Mouse (Mus musculus): ENCODE measurements around the gene Prmt2. TPM values are rescaled to one million over a fixed set of nuclear protein-coding genes. Genes with fewer than 3 reads are reported as not detected.

Prmt2 gene
- polyA plus RNA-seq, 2 experiments, result 3.8 to 4.3 TPM

GRCm38 (mm10) chr10:76255617-76256016 lies 18.0 kb upstream of the Prmt2 start:
- no peak for TF ChIP-seq EP300 (IDR thresholded peaks at IDR 0.05; ENCODE audit: low read depth)
- no peak for TF ChIP-seq CTCF (IDR thresholded peaks at IDR 0.05; ENCODE audit: low read depth)
- no peaks in the 10 kb centered on the region for H3K9me3 ChIP-seq (ENCODE audit: control insufficient read depth, low read length)
- no peaks in the 10 kb centered on the region for H3K27me3 ChIP-seq (ENCODE audit: control insufficient read depth, insufficient read depth, low read length)
- no peak overlapping the region for H3K9ac ChIP-seq (replicated peaks)
- no peak for DNase-seq (ENCODE audit: low read depth in 3 of 3, low spot score in 3 of 3)
- 69% methylated on average over 6 of the region's 6 CpGs for WGBS (ENCODE audit: insufficient replicate concordance)
- no peaks in the 10 kb centered on the region for H3K4me1 ChIP-seq (replicated peaks; ENCODE audit: control insufficient read depth in 2 of 2, insufficient read depth in 2 of 2, low read length in 1 of 2)
- H3K4me3 ChIP-seq (ENCODE audit: insufficient read depth in 1 of 2, low read depth in 2 of 2, low read length in 2 of 2), result no peak overlapping the region
- no peaks in the 10 kb centered on the region for H3K36me3 ChIP-seq (replicated peaks; ENCODE audit: control insufficient read depth, insufficient read depth, low read depth)
- H3K4me2 ChIP-seq (ENCODE audit: low read depth), result no peak overlapping the region
- no peak for ATAC-seq (ENCODE audit: insufficient read depth)
- H3K27ac ChIP-seq, result no peak overlapping the region

DNA sequence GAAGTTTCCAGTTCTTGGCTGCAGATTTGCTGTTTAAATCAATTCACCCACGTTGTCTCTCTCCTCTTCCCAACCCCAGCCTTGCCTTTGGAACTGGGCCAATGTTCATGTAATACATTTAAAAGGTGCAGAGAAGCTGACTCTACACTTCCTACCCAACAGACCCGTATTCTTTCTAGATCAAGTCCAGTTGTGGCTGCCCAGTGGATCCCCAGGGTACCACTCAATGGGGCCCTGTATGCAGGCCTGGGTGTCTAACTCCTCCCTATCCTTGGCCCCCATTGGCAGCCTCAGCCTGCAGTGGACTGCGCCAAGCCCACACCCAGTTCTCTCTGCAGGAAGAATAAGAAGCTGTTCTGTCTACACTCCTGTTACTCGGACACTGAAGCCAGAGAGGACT lies 15.9 kb upstream of the Prmt2 start, which contains the start of gene S100b:
Gene S100b (plus strand): TSS at position 318 of the 400 bp plus-strand sequence.
- H3K9ac ChIP-seq (replicated peaks), result no peak within 1 kb of the TSS
- DNase-seq (ENCODE audit: low read depth in 3 of 3, low spot score in 3 of 3), result no peak
- TF ChIP-seq CTCF (IDR thresholded peaks at IDR 0.05; ENCODE audit: low read depth) (no peak), EP300 (IDR thresholded peaks at IDR 0.05; ENCODE audit: low read depth) (no peak)
- H3K4me3 ChIP-seq (ENCODE audit: insufficient read depth in 1 of 2, low read depth in 2 of 2, low read length in 2 of 2), result no peak within 1 kb of the TSS
- no peaks in the 10 kb centered on the region for H3K4me1 ChIP-seq (replicated peaks; ENCODE audit: control insufficient read depth in 2 of 2, insufficient read depth in 2 of 2, low read length in 1 of 2)
- no peak within 1 kb of the TSS for H3K4me2 ChIP-seq (ENCODE audit: low read depth)
- WGBS (ENCODE audit: insufficient replicate concordance), result 52% methylated on average over 4 of the region's 4 CpGs
- H3K27ac ChIP-seq, result no peak within 1 kb of the TSS
- H3K9me3 ChIP-seq (ENCODE audit: control insufficient read depth, low read length), result no peaks in the 10 kb centered on the region
- H3K27me3 ChIP-seq (ENCODE audit: control insufficient read depth, insufficient read depth, low read length), result no peaks in the 10 kb centered on the region
- H3K36me3 ChIP-seq (replicated peaks; ENCODE audit: control insufficient read depth, insufficient read depth, low read depth), result no peaks in the 10 kb centered on the region
- no peak for ATAC-seq (ENCODE audit: insufficient read depth)

GRCm38 (mm10) chr10:76253079-76253478 lies 15.4 kb upstream of the Prmt2 start:
- 60% methylated on average over 1 of the region's 1 CpGs for WGBS (ENCODE audit: insufficient replicate concordance)
- no peak for ATAC-seq (ENCODE audit: insufficient read depth)

DNA sequence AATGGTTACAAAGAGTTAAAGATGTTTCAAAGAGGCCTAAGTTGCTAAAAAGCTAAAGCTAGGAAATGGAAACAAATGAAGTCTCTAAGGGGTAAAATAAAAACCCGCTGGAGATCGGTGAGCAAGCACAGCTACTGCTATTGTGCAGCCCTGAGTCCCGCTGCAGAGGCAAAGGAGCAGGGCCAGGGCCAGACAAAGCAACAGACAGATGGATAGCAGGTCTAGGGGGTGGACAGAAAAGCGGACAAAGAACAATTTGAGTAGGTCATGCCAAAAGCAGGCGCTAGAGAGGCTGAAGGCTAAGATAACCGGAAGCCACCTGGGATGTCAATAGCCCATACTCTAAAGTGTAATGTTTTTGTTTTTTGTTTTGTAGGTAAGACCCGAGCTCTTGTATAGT lies 13.2 kb upstream of the Prmt2 start:
- Histone ChIP-seq H3K4me2 (ENCODE audit: low read depth) (no peak overlapping the region), H3K9me3 (ENCODE audit: control insufficient read depth, low read length) (no peaks in the 10 kb centered on the region), H3K27ac (no peak overlapping the region), H3K4me3 (ENCODE audit: insufficient read depth in 1 of 2, low read depth in 2 of 2, low read length in 2 of 2) (no peak overlapping the region), H3K4me1 (replicated peaks; ENCODE audit: control insufficient read depth in 2 of 2, insufficient read depth in 2 of 2, low read length in 1 of 2) (no peaks in the 10 kb centered on the region), H3K36me3 (replicated peaks; ENCODE audit: control insufficient read depth, insufficient read depth, low read depth) (no peaks in the 10 kb centered on the region), H3K27me3 (ENCODE audit: control insufficient read depth, insufficient read depth, low read length) (no peaks in the 10 kb centered on the region), H3K9ac (replicated peaks) (no peak overlapping the region)
- 70% methylated on average over 7 of the region's 7 CpGs for WGBS (ENCODE audit: insufficient replicate concordance)
- DNase-seq (ENCODE audit: low read depth in 3 of 3, low spot score in 3 of 3), result no peak
- TF ChIP-seq EP300 (IDR thresholded peaks at IDR 0.05; ENCODE audit: low read depth) (no peak), CTCF (IDR thresholded peaks at IDR 0.05; ENCODE audit: low read depth) (no peak)
- no peak for ATAC-seq (ENCODE audit: insufficient read depth)

More at GRCm38 (mm10) chr10:76253079-76253478, 15.4 kb upstream of the Prmt2 start:
- H3K4me1 ChIP-seq (replicated peaks; ENCODE audit: control insufficient read depth in 2 of 2, insufficient read depth in 2 of 2, low read length in 1 of 2), result no peaks in the 10 kb centered on the region
- H3K4me2 ChIP-seq (ENCODE audit: low read depth), result no peak overlapping the region
- DNase-seq (ENCODE audit: low read depth in 3 of 3, low spot score in 3 of 3), result no peak
- no peak for TF ChIP-seq CTCF (IDR thresholded peaks at IDR 0.05; ENCODE audit: low read depth)
- no peak for TF ChIP-seq EP300 (IDR thresholded peaks at IDR 0.05; ENCODE audit: low read depth)
- H3K27me3 ChIP-seq (ENCODE audit: control insufficient read depth, insufficient read depth, low read length), result no peaks in the 10 kb centered on the region
- H3K9ac ChIP-seq (replicated peaks), result no peak overlapping the region
- no peaks in the 10 kb centered on the region for H3K36me3 ChIP-seq (replicated peaks; ENCODE audit: control insufficient read depth, insufficient read depth, low read depth)
- H3K4me3 ChIP-seq (ENCODE audit: insufficient read depth in 1 of 2, low read depth in 2 of 2, low read length in 2 of 2), result no peak overlapping the region
- no peak overlapping the region for H3K27ac ChIP-seq
- no peaks in the 10 kb centered on the region for H3K9me3 ChIP-seq (ENCODE audit: control insufficient read depth, low read length)

- WGBS (ENCODE audit: insufficient replicate concordance), result 65% methylated on average over 5 of the region's 5 CpGs
- no peak for ATAC-seq (ENCODE audit: insufficient read depth)
- no peak overlapping the region for H3K4me2 ChIP-seq (ENCODE audit: low read depth)
These were observed 10.9 kb upstream of the Prmt2 start for GRCm38 (mm10) chr10:76248647-76248968.

More at GRCm38 (mm10) chr10:76248647-76248968, 10.9 kb upstream of the Prmt2 start:
- DNase-seq (ENCODE audit: low read depth in 3 of 3, low spot score in 3 of 3), result no peak
- Histone ChIP-seq H3K36me3 (replicated peaks; ENCODE audit: control insufficient read depth, insufficient read depth, low read depth) (no peaks in the 10 kb centered on the region), H3K27me3 (ENCODE audit: control insufficient read depth, insufficient read depth, low read length) (no peaks in the 10 kb centered on the region), H3K9ac (replicated peaks) (no peak overlapping the region), H3K4me3 (ENCODE audit: insufficient read depth in 1 of 2, low read depth in 2 of 2, low read length in 2 of 2) (no peak overlapping the region), H3K4me1 (replicated peaks; ENCODE audit: control insufficient read depth in 2 of 2, insufficient read depth in 2 of 2, low read length in 1 of 2) (no peaks in the 10 kb centered on the region), H3K9me3 (ENCODE audit: control insufficient read depth, low read length) (no peaks in the 10 kb centered on the region), H3K27ac (no peak overlapping the region)
- TF ChIP-seq EP300 (IDR thresholded peaks at IDR 0.05; ENCODE audit: low read depth) (no peak), CTCF (IDR thresholded peaks at IDR 0.05; ENCODE audit: low read depth) (no peak)

All from liver, embryonic 14.5 days (tissue).